Mouse (Mus musculus) macrophage (primary cell): ENCODE results near the gene Pmvk. TPM values are rescaled to one million over a fixed set of nuclear protein-coding genes. Genes with fewer than 3 reads are reported as not detected.

Experiments used
- H3K27ac ChIP-seq: fragments of 350-480 bp; formaldehyde crosslinking; 2 replicates; pipeline ENCODE4 v1.9.0; 2021
- H3K36me3 ChIP-seq: fragments of 350-480 bp; formaldehyde crosslinking; 2 replicates; pipeline ENCODE4 v1.9.0; 2021; ENCODE audit errors: inconsistent target
- H3K4me3 ChIP-seq: fragments of 350-480 bp; formaldehyde crosslinking; 2 replicates; pipeline ENCODE4 v1.9.0; 2021; ENCODE audit errors: inconsistent target
- H3K79me2 ChIP-seq: fragments of 350-480 bp; formaldehyde crosslinking; 2 replicates; pipeline ENCODE4 v1.9.0; 2021; ENCODE audit errors: inconsistent target
- WGBS: methylation state at CpG from one replicate; pipeline ENCODE4 v1.1.7; 2026; ENCODE audit warnings: inconsistent platforms; ENCODE audit not compliant: missing documents; 5-methylcytosine and 5-hydroxymethylcytosine counted together
- polyA plus RNA-seq: library from polyadenylated mRNA; stranded (reverse); fragments of 250-400 nt; gene quantifications from 3 replicates; pipeline ENCODE4 v1.2.4, GENCODE M21; 2018; ENCODE audit warnings: inconsistent platforms

Gene Pmvk
- polyA plus RNA-seq, 1 experiment from 2014 or later = 15.3 TPM

- Histone ChIP-seq H3K4me3 (no peak overlapping the region), H3K27ac (no peak overlapping the region), H3K79me2 (no peaks in the 10 kb centered on the region), H3K36me3 (no peaks in the 10 kb centered on the region)
- WGBS = 47% methylated on average over 9 of the region's 9 CpGs
Measured at GRCm38 (mm10) chr3:89508041-89508440, 53.7 kb downstream of the Pmvk start.

DNA sequence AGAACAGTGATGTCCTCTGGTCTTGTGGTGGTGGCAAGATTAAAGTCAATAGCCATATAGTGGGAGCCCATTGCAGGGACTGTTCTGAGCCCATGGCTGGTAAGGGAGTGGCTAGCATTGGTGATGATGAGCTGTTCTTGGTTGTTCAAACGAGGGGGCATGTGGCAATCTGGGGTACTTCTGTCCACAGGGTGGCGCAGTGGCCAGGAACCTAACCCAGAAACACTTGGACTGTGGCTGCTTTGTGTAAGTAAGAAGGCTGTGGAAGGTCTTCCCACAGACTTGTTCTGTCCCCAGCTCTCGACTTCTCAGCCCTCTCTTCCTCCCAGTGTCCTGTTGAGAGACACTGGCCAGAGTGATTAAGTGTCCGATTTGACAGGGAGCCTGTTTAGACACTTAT lies 56.6 kb downstream of the Pmvk start:
- no peaks in the 10 kb centered on the region for H3K79me2 ChIP-seq
- H3K36me3 ChIP-seq = no peaks in the 10 kb centered on the region
- 30% methylated on average over 4 of the region's 4 CpGs for WGBS
- H3K4me3 ChIP-seq = no peak overlapping the region
- H3K27ac ChIP-seq = no peak overlapping the region

- Histone ChIP-seq H3K36me3 (no peaks in the 10 kb centered on the region), H3K79me2 (no peaks in the 10 kb centered on the region), H3K27ac (no peak overlapping the region), H3K4me3 (no peak overlapping the region)
- 47% methylated on average over 15 of the region's 15 CpGs for WGBS
Measured at GRCm38 (mm10) chr3:89511400-89511799, 57.1 kb downstream of the Pmvk start.

- H3K27ac ChIP-seq = no peak overlapping the region
- H3K79me2 ChIP-seq = no peaks in the 10 kb centered on the region
- WGBS = 93% methylated on average over 2 of the region's 2 CpGs
- no peaks in the 10 kb centered on the region for H3K36me3 ChIP-seq
- no peak overlapping the region for H3K4me3 ChIP-seq
Measured at GRCm38 (mm10) chr3:89512225-89512624, 57.9 kb downstream of the Pmvk start.

DNA sequence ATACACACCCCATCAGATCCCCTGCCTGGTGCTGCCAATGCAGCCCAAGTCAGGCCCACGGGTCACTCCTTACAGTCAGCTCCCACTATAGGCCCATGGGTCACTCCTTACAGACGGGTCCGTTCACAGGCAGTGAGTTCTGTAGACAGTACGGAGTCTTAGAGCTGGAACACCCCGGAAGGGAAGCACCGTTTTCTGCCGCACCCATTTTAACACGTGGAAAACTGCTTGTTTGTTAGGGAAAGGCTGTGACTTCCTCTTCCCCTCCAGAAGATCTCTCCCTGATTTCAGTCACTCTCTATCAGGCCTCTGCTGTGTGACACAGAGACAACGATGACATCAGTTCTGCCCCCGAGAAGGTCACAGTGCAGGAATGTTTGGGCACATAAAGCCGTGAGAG lies 61.1 kb downstream of the Pmvk start:
- Histone ChIP-seq H3K4me3 (no peak overlapping the region), H3K27ac (no peak overlapping the region), H3K79me2 (no peaks in the 10 kb centered on the region), H3K36me3 (no peaks in the 10 kb centered on the region)
- WGBS = 56% methylated on average over 11 of the region's 11 CpGs

- Histone ChIP-seq H3K36me3 (no peaks in the 10 kb centered on the region), H3K27ac (no peak overlapping the region), H3K79me2 (no peaks in the 10 kb centered on the region), H3K4me3 (no peak overlapping the region)
- 96% methylated on average over 5 of the region's 5 CpGs for WGBS
Measured at GRCm38 (mm10) chr3:89516321-89516720, 62.0 kb downstream of the Pmvk start.

Other genes with a start within 250 kb of the Pmvk start
- gene Thbs3, start 239.4 kb upstream of the Pmvk start, polyA plus RNA-seq = 0.17 to 0.68 TPM (median 0.34 TPM) in 3 replicates
- 55.2 to 102 TPM (median 79.3 TPM) in 3 replicates for gene Mtx1, start 227.5 kb upstream of the Pmvk start, polyA plus RNA-seq
- not detected in 3 replicates for gene Muc1, start 225.5 kb upstream of the Pmvk start, polyA plus RNA-seq
- 30.5 to 54.3 TPM (median 43.8 TPM) in 3 replicates for gene Krtcap2, start 208.6 kb upstream of the Pmvk start, polyA plus RNA-seq
- 0.22 TPM in 1 of 3 replicates, not detected in the others for gene Trim46, start 208.2 kb upstream of the Pmvk start, polyA plus RNA-seq
- 23.7 to 90.4 TPM (median 70.3 TPM) in 3 replicates for gene Dpm3, start 195.2 kb upstream of the Pmvk start, polyA plus RNA-seq
- 18.0 to 31.9 TPM (median 31.9 TPM) in 3 replicates for gene Slc50a1, start 184.0 kb upstream of the Pmvk start, polyA plus RNA-seq
- gene Efna1, start 173.4 kb upstream of the Pmvk start, polyA plus RNA-seq = 0.20 to 0.25 TPM in 2 of 3 replicates, not detected in the other
- gene Efna3, start 131.6 kb upstream of the Pmvk start, polyA plus RNA-seq = not detected in 3 replicates
- gene Efna4, start 116.5 kb upstream of the Pmvk start, polyA plus RNA-seq = not detected in 3 replicates
- gene Adam15, start 104.5 kb upstream of the Pmvk start, polyA plus RNA-seq = 143 to 250 TPM (median 157 TPM) in 3 replicates
- not detected in 3 replicates for gene Dcst2, start 92.6 kb upstream of the Pmvk start, polyA plus RNA-seq
- gene Dcst1, start 89.3 kb upstream of the Pmvk start, polyA plus RNA-seq = not detected in 3 replicates
- gene Zbtb7b, start 59.8 kb upstream of the Pmvk start, polyA plus RNA-seq = 41.6 to 50.1 TPM (median 42.1 TPM) in 3 replicates
- not detected in 3 replicates for gene Lenep, start 51.7 kb upstream of the Pmvk start, polyA plus RNA-seq
- gene Flad1, start 42.7 kb upstream of the Pmvk start, polyA plus RNA-seq = 11.3 to 17.1 TPM (median 16.4 TPM) in 3 replicates
- gene Cks1b, start 36.2 kb upstream of the Pmvk start, polyA plus RNA-seq = 6.1 to 27.6 TPM (median 13.1 TPM) in 3 replicates
- gene Shc1, start 36.1 kb upstream of the Pmvk start, polyA plus RNA-seq = 32.7 to 33.3 TPM (median 32.9 TPM) in 3 replicates
- 7.7 to 18.5 TPM (median 16.4 TPM) in 3 replicates for gene Pygo2, start 24.3 kb upstream of the Pmvk start, polyA plus RNA-seq
- 5.3 to 6.8 TPM (median 5.4 TPM) in 3 replicates for gene Pbxip1, start 17.8 kb upstream of the Pmvk start, polyA plus RNA-seq
- 0.02 to 0.03 TPM in 2 of 3 replicates, not detected in the other for gene Kcnn3, start 65.6 kb downstream of the Pmvk start, polyA plus RNA-seq